Mouse (Mus musculus) large intestine, adult 2 months (tissue): ENCODE measurements around the gene Fanca. TPM values are rescaled to one million over a fixed set of nuclear protein-coding genes. Genes with fewer than 3 reads are reported as not detected.

ENCODE experiments used
- DNase-seq: peaks from one replicate; pipeline ENCODE4 v3.0.0-alpha.2; 2012; ENCODE audit warnings: low read depth, low spot score
- WGBS: fragments of 180-500 bp; shearing (Covaris S2); methylation state at CpG from one replicate; pipeline ENCODE4 v1.1.7; 2018; 5-methylcytosine and 5-hydroxymethylcytosine counted together
- polyA plus RNA-seq: library from polyadenylated mRNA; depleted of rRNA; stranded (reverse); fragments of >200 nt; gene quantifications from 2 replicates; pipeline ENCODE4 v1.2.3, GENCODE M21; 2012; rRNA removed

The Fanca gene
- 18.0 and 35.6 TPM in 2 replicates for polyA plus RNA-seq

DNA sequence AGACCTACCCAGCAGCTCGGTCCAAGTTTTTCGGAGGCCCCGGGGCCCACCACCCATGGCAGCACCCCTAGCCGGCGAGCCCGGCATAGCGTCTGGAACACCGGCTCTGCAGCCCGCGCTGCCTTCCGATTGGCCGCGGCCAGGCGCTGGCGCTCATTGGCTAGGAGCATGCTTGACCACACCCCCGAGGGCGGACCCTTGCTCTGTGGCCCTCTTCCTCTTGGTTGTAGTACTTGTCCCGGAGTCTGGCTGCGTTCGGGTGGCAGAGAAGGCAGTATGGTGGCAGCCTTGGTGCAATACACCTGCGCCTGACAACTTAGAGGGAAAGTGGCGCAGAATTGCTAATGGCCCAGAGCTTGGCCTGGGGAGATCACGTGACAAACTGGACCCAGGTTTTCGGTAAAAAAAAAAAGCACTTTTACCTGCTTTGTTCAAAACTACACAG lies at the start of gene Fanca:
Fanca (minus strand) TSS at position 110 of the 445 bp plus-strand sequence.
- 1% methylated on average over 24 of the region's 24 CpGs for whole genome bisulfite sequencing
- no peak for DNase-seq

DNA sequence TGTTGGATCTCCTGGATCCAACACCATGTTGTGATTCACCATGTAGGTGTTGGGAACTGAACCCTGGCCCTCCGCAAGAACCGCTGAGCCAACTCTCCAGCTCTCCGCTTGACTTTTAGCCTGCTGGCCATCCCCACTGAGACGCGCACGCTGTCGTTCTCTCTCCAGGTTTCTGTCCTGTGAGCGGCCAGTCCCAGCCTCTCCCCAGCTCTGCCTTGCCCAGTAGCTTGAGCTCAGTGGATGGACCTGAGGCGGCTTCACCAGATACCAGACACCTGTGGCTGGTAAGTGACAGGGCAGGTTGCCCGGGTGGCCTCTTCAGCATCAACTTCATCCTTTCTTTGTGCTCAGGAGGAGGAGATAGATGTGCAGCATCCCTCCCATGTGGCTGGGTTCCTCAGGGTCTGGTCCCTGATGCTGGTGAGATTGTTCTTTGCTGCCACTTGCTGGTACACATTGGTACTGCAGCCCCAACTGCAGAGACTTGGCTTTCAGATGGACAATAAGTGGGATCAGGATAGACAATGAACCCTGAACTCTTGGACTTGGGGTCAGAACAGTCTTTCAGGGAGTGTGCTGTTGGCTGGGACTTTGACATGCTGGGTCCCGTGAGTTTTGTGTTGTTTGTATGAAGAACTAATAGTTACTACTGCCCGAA lies 42.8 kb upstream of the Fanca start:
- WGBS, result 59% methylated on average over 12 of the region's 12 CpGs
- DNase-seq, result peak; percentile 48

GRCm38 (mm10) chr8:123353216-123353615 lies 34.8 kb upstream of the Fanca start:
- 73% methylated on average over 11 of the region's 11 CpGs for WGBS
- DNase-seq, result no peak

GRCm38 (mm10) chr8:123352786-123353185 lies 34.4 kb upstream of the Fanca start:
- no peak for DNase-seq
- 48% methylated on average over 13 of the region's 13 CpGs for WGBS

- WGBS, result 76% methylated on average over 12 of the region's 12 CpGs
- DNase-seq, result no peak
Measured at GRCm38 (mm10) chr8:123352118-123352517, 33.7 kb upstream of the Fanca start.

GRCm38 (mm10) chr8:123349073-123349472 lies 30.7 kb upstream of the Fanca start:
- no peak for DNase-seq
- WGBS, result 92% methylated on average over 4 of the region's 4 CpGs

DNA sequence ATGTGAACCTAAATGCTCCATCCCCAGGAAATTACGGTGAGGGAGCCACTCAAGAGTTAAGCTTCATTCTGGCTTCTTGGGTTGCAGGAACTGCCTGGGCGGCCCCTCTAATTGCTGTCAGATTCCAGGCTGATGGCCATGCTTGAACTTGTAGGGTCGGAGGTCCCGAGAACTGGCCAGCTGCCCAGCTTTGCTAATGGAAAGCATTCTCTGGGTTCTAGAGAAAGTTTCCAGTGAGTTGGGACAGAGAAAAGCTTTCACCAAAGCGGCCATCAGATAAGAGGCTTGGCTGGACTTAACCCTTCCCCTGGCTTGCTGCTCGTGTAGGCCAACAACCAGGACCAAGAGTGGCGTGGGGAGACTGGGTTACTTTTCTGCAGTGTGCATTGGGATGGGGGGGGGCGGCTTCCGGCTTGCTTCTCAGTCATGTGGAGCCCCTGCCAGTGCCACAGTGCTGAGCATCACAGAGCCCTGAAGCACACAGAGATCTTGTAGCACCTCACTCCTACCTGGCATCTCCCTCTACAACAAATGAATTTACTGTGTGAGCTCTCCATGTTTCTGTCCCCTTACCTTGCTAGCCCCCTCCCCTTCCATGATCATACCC lies 30.0 kb upstream of the Fanca start:
- no peak for DNase-seq
- WGBS, result 74% methylated on average over 9 of the region's 9 CpGs

- 52% methylated on average over 2 of the region's 2 CpGs for WGBS
- DNase-seq, result no peak
Measured at GRCm38 (mm10) chr8:123347293-123347692, 28.9 kb upstream of the Fanca start.

DNA sequence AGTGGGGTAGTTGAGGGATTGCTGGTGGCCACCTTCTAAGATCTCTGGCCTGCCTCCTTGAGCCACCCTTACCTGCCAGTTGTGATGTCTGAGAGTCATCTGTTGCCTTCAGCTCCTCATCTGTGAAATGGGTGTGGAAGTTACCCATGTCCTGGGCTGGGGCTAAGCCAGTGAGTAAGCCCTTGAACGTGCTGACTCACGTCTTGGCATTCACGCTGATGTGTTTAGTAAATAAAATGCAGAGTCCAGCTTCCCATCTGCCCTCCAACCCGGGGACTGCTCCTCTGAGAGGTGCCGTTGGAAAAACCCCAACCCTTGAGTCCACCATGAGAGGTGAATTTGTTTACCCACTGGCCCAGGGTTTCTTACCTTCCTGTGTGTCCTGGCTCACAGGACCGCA lies 27.5 kb upstream of the Fanca start:
- DNase-seq, result no peak
- 65% methylated on average over 6 of the region's 6 CpGs for WGBS

DNA sequence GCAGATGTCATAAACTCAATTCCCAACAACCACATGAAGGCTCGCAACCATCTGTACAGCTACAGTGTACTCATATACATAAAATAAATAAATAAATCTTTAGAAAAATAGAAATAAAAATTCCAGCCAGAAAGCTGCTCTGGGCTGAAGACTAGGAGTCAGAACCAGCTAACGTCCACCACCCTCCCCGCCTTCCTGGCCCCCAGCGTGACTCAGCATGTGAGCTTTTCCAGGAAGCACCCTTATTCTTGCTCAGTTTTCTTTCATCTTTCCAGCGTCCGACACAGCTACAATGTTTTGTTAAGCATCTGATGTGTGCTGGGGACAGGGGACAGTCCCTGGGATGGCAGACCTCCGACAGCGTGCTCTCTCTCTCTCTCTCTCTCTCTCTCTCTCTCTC lies 26.8 kb upstream of the Fanca start:
- 74% methylated on average over 8 of the region's 8 CpGs for WGBS
- no peak for DNase-seq

DNA sequence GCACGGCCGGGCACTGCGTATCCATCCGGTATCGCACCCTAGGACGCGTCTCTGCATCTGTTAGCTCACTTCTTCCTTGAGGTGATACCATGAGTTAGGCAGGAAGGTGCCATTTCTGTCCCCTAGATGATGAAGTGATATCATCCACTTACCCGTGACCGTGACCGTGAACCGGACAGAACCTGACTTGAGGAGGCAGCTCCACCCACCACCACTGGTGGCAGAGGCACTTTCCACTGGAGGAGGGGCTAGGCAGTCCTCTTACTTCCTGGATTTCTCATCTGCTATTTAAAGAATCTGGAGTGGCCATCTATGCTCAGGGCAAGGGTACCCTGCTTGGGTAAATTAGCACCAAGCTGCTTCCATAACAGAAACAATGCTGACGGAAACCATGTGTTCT lies 25.0 kb upstream of the Fanca start:
- 78% methylated on average over 12 of the region's 12 CpGs for WGBS
- DNase-seq, result no peak

GRCm38 (mm10) chr8:123342911-123343310 lies 24.5 kb upstream of the Fanca start:
- 69% methylated on average over 7 of the region's 7 CpGs for WGBS
- no peak for DNase-seq

DNA sequence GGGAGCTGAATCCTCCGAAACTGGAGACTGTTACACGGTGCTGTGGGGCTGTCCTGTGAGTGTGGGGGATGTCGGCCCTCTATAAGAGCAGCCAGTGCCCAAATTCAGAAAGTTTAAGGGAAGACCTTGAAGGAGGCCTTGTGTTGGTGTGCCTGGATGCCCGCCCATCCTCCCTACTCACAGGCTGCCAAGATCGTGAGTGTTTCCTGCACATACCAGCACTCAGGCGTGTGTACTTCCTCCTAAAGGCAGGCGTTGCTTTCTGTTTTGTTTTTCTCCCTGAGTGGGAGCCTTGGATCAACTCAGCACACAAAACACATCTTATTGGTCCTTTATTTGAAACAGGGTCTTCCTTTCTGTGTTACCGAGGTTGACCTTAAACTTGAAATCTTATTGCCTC lies 23.9 kb upstream of the Fanca start:
- WGBS, result 44% methylated on average over 8 of the region's 8 CpGs
- no peak for DNase-seq

DNA sequence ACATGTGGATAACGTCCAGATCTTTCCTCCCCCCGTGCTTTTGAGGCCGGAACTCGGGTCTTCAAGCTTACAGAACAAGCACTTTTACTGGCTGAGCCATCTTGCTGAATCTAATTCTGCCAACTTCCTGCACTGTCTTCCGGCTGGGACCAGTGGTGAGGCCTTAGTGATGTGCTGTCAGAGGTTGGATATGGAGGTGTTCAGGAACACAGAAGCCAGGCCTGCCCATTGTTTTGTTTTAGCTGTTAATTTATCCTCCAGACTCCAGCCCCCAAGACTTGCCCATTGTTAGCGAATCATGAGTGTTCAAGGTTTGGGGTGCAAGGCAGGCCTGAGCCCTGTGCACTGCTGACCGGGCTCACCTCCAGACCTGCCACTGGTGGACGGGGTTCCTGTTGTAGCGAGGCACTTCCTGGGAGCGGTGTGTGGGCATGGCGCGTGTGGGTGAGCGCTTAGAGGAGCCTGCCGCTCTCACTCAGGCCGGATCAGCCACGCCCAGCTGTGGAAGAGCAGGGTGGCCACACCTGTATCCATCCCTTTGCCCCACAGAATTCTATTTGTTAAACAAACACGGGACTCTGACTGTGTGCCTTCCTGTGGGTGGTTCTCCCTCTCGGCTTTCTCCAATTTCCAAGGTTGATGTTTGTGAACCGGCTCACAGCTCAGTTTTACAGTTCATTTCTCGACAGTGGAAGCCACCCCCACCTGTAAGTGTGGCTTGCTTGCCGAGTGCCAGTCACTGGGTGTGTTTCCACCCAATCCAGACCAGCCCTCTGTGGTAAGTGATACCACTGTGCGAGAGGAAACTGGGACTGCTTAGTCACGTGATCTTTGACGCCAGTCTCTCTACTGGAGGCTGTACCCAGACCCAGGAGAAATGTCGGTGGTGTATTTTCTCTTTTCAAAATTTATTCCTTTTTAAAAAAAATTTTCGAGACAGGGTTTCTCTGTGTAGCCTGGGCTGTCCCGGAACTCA lies 23.0 kb upstream of the Fanca start:
- WGBS, result 38% methylated on average over 27 of the region's 27 CpGs
- no peak for DNase-seq

GRCm38 (mm10) chr8:123340071-123340470 lies 21.7 kb upstream of the Fanca start:
- DNase-seq, result no peak
- WGBS, result 97% methylated on average over 4 of the region's 4 CpGs

DNA sequence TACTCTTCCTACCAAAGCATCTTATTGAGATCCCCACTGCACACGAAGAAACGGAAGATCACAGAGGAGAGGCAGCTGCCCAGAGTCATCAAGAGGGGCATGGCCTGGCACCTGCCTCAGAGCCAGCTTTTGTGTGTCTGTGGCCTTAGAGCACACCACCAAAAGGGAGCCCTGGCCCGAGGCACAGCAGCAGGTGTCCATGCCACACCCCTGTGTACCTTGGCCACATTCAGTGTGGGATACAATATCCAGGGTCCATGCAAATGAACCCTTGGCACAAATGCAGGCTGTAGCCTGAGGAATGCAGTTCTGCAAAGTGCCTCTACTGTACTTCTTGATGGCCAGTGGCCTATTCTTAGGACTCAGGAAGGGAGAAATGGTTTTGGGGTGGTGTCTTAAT lies 19.1 kb upstream of the Fanca start:
- DNase-seq, result no peak
- 30% methylated on average over 3 of the region's 3 CpGs for WGBS

GRCm38 (mm10) chr8:123334467-123334866 lies 16.1 kb upstream of the Fanca start:
- DNase-seq, result no peak
- 6% methylated on average over 1 of the region's 1 CpGs for WGBS

DNA sequence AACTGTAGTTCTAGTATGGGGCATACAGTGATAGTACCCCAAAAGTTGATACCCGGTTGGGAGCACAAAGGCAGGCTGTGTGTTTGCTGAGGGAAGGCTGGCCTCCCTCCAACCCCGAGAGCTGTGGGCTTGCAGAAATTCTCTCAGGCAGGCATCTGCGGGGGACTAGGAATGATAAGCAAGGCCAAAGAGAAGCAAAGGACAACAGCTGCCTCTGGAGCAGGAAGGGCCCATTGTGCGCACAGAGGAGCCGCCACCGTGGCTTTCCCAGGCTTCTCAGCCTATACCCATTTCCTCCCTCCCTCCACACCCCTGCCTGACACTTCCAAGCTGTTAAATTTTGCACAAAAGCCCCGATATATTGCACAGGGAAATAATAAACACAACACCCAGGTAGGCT lies 15.5 kb upstream of the Fanca start:
- WGBS, result 5% methylated on average over 7 of the region's 7 CpGs
- no peak for DNase-seq

- 1% methylated on average over 21 of the region's 21 CpGs for WGBS
- DNase-seq, result no peak
Measured at GRCm38 (mm10) chr8:123333091-123333587, 14.8 kb upstream of the Fanca start.
